Mouse (Mus musculus): ENCODE measurements at regions not wholly inside any gene's neighbourhood (a gene's known extent, or its start where the extent isn't known, plus 50 kb on each side); places are given as distances from the start of the nearest gene placed in this dataset.

- no peak for DNase-seq (ENCODE audit: low read depth, low spot score)
These were observed 68.3 kb downstream of the Cd83 start for GRCm38 (mm10) chr13:43852888-43853287.

GRCm38 (mm10) chr13:43854973-43855372, 70.4 kb downstream of the Cd83 start:
- DNase-seq (ENCODE audit: low read depth, low spot score): no peak

GRCm38 (mm10) chr13:43860932-43861331, 76.4 kb downstream of the Cd83 start:
- DNase-seq (ENCODE audit: low read depth, low spot score): no peak

GRCm38 (mm10) chr13:43861424-43861823, 76.8 kb downstream of the Cd83 start:
- DNase-seq (ENCODE audit: low read depth, low spot score): no peak

GRCm38 (mm10) chr13:43862056-43862455, 77.5 kb downstream of the Cd83 start:
- no peak for DNase-seq (ENCODE audit: low read depth, low spot score)

GRCm38 (mm10) chr13:43862586-43862985, 78.0 kb downstream of the Cd83 start:
- no peak for DNase-seq (ENCODE audit: low read depth, low spot score)

GRCm38 (mm10) chr13:43863581-43864100, 79.1 kb downstream of the Cd83 start:
- DNase-seq (ENCODE audit: low read depth, low spot score): no peak

GRCm38 (mm10) chr13:43864153-43864861, 79.7 kb downstream of the Cd83 start:
- peak; percentile 99 for DNase-seq (ENCODE audit: low read depth, low spot score)

GRCm38 (mm10) chr13:43865036-43865435, 80.5 kb downstream of the Cd83 start:
- no peak for DNase-seq (ENCODE audit: low read depth, low spot score)

GRCm38 (mm10) chr13:43875895-43876294, 91.3 kb downstream of the Cd83 start:
- no peak for DNase-seq (ENCODE audit: low read depth, low spot score)

- DNase-seq (ENCODE audit: low read depth, low spot score): no peak
These were observed 102.7 kb downstream of the Cd83 start for GRCm38 (mm10) chr13:43887284-43887683.

GRCm38 (mm10) chr13:43891928-43892327, 107.4 kb downstream of the Cd83 start:
- DNase-seq (ENCODE audit: low read depth, low spot score): peak; percentile 78

GRCm38 (mm10) chr13:43895990-43896389, 111.4 kb downstream of the Cd83 start:
- no peak for DNase-seq (ENCODE audit: low read depth, low spot score)

- no peak for DNase-seq (ENCODE audit: low read depth, low spot score)
These were observed 112.5 kb downstream of the Cd83 start for GRCm38 (mm10) chr13:43897046-43897445.

GRCm38 (mm10) chr13:43898555-43899258, 114.1 kb downstream of the Cd83 start:
- DNase-seq (ENCODE audit: low read depth, low spot score): no peak

- DNase-seq (ENCODE audit: low read depth, low spot score): no peak
These were observed 115.5 kb downstream of the Cd83 start for GRCm38 (mm10) chr13:43900115-43900514.

- no peak for DNase-seq (ENCODE audit: low read depth, low spot score)
These were observed 116.2 kb downstream of the Cd83 start for GRCm38 (mm10) chr13:43900758-43901157.

- DNase-seq (ENCODE audit: low read depth, low spot score): no peak
These were observed 118.8 kb downstream of the Cd83 start for GRCm38 (mm10) chr13:43903391-43903790.

GRCm38 (mm10) chr13:43904291-43904690, 119.7 kb downstream of the Cd83 start:
- no peak for DNase-seq (ENCODE audit: low read depth, low spot score)

- no peak for DNase-seq (ENCODE audit: low read depth, low spot score)
These were observed 121.7 kb downstream of the Cd83 start for GRCm38 (mm10) chr13:43906241-43906640.

- no peak for DNase-seq (ENCODE audit: low read depth, low spot score)
These were observed 122.8 kb downstream of the Cd83 start for GRCm38 (mm10) chr13:43907425-43907824.

- no peak for DNase-seq (ENCODE audit: low read depth, low spot score)
These were observed 123.6 kb downstream of the Cd83 start for GRCm38 (mm10) chr13:43908041-43908644.

GRCm38 (mm10) chr13:43909933-43910332, 125.4 kb downstream of the Cd83 start:
- DNase-seq (ENCODE audit: low read depth, low spot score): no peak

Data from forelimb bud, embryonic 11.5 days (tissue).